16 mouse cellular contexts compared by ENCODE assay signal in genomic region chr4:136772952-136773584, GRCm38 (mm10).
DNase-seq lines count a peak whose midpoint lies in the region; ATAC-seq and TF ChIP-seq lines count a peak whose summit lies in the region.
"Had no signal": no experiment of that assay in that cellular context is flagged by ENCODE, and none has a peak within 500 bp of the region (broad histone marks: within the 10 kb centered on the region; RNA-seq: fewer than 3 reads in every experiment).

No protein-coding gene starts in this region.

- no peak for ATAC-seq in midbrain, postnatal 0 days (ENCODE audit: low FRiP score)
- ATAC-seq in limb, embryonic 13.5 days (ENCODE audit: low FRiP score, low read depth), result no peak
- ATAC-seq in CD4-positive, CD25-positive, alpha-beta regulatory T cell, adult 4 months, result no peak

- peak overlapping the region; percentile 20; the same call in 1 of the 2 replicates for H3K4me3 ChIP-seq in midbrain, embryonic 10.5 days
- H3K4me3 ChIP-seq in midbrain, postnatal 0 days (ENCODE audit: low read depth, low read length), result no peak overlapping the region
- peak overlapping the region; percentile 20; the same call in 1 of the 2 replicates for H3K4me3 ChIP-seq in hindbrain, embryonic 10.5 days
- H3K4me3 ChIP-seq in limb, embryonic 13.5 days, result no peak overlapping the region
- H3K4me3 ChIP-seq: embryonic facial prominence, embryonic 15.5 days had no signal

- peaks cover 70% of the 10 kb centered on the region for H3K36me3 ChIP-seq in midbrain, embryonic 10.5 days
- peaks cover 14% of the 10 kb centered on the region for H3K36me3 ChIP-seq in midbrain, postnatal 0 days (ENCODE audit: insufficient read depth, low read length)
- H3K36me3 ChIP-seq in hindbrain, embryonic 10.5 days, result peaks cover 47% of the 10 kb centered on the region
- H3K36me3 ChIP-seq in limb, embryonic 13.5 days, result peaks cover 26% of the 10 kb centered on the region

- H3K9me3 ChIP-seq in midbrain, embryonic 10.5 days (replicated peaks), result peaks cover 8% of the 10 kb centered on the region; the same call in 1 of the 2 replicates
- H3K9me3 ChIP-seq in midbrain, postnatal 0 days (ENCODE audit: low read length), result no peaks in the 10 kb centered on the region
- peaks cover 9% of the 10 kb centered on the region; the same call in 1 of the 2 replicates for H3K9me3 ChIP-seq in hindbrain, embryonic 10.5 days
- H3K9me3 ChIP-seq in limb, embryonic 13.5 days, result peaks cover 4% of the 10 kb centered on the region; the same call in 1 of the 2 replicates
- H3K9me3 ChIP-seq: embryonic facial prominence, embryonic 15.5 days had no signal

- H3K27me3 ChIP-seq in midbrain, embryonic 10.5 days (ENCODE audit: low read depth, poor library complexity, severe bottlenecking), result no peaks in the 10 kb centered on the region
- H3K27me3 ChIP-seq in midbrain, postnatal 0 days (ENCODE audit: insufficient read depth, low read length), result no peaks in the 10 kb centered on the region
- no peaks in the 10 kb centered on the region for H3K27me3 ChIP-seq in hindbrain, embryonic 10.5 days (ENCODE audit: insufficient read depth, poor library complexity, severe bottlenecking)
- no peaks in the 10 kb centered on the region for H3K27me3 ChIP-seq in limb, embryonic 13.5 days
- H3K27me3 ChIP-seq: embryonic facial prominence, embryonic 15.5 days had no signal

- 62% methylated on average over 13 of the region's 13 CpGs for WGBS in midbrain, embryonic 10.5 days
- 42% methylated on average over 13 of the region's 13 CpGs for whole genome bisulfite sequencing in midbrain, postnatal 0 days
- WGBS in hindbrain, embryonic 10.5 days, result 50% methylated on average over 13 of the region's 13 CpGs
- 45% methylated on average over 13 of the region's 13 CpGs for WGBS in limb, embryonic 13.5 days

- no peak overlapping the region for H3K4me2 ChIP-seq in midbrain, postnatal 0 days (ENCODE audit: low read depth, low read length, poor library complexity, severe bottlenecking)
- H3K4me2 ChIP-seq in limb, embryonic 13.5 days (replicated peaks), result no peak overlapping the region
- H3K4me2 ChIP-seq: embryonic facial prominence, embryonic 15.5 days had no signal

- H3K4me1 ChIP-seq in midbrain, embryonic 10.5 days, result peaks cover 74% of the 10 kb centered on the region
- H3K4me1 ChIP-seq in midbrain, postnatal 0 days (ENCODE audit: insufficient read depth, low read length), result peaks cover 4% of the 10 kb centered on the region; the same call in 1 of the 2 replicates
- peaks cover 82% of the 10 kb centered on the region for H3K4me1 ChIP-seq in hindbrain, embryonic 10.5 days (replicated peaks)
- H3K4me1 ChIP-seq in limb, embryonic 13.5 days, result peaks cover 31% of the 10 kb centered on the region

- no peak for TF ChIP-seq CTCF in midbrain, postnatal 0 days (IDR thresholded peaks at IDR 0.05)

- H3K9ac ChIP-seq in midbrain, postnatal 0 days (replicated peaks; ENCODE audit: low read length, poor library complexity, severe bottlenecking), result no peak overlapping the region
- H3K9ac ChIP-seq in limb, embryonic 13.5 days, result no peak overlapping the region
- H3K9ac ChIP-seq: embryonic facial prominence, embryonic 15.5 days; liver, embryonic 14.5 days had no signal

- DNase-seq in midbrain, embryonic 10.5 days (ENCODE audit: low spot score), result no peak
- no peak for DNase-seq in midbrain, postnatal 0 days (ENCODE audit: low spot score)
- DNase-seq in hindbrain, embryonic 10.5 days (ENCODE audit: low spot score), result peak; percentile 55
- peak; percentile 84 for DNase-seq in retina, embryonic 14.5 days (ENCODE audit: low spot score)
- DNase-seq in kidney, postnatal 36 days, result no peak
- no peak for DNase-seq in thymus, postnatal 10 days (ENCODE audit: low spot score in 2 of 2)
- DNase-seq: adrenal gland, postnatal 25 days; cerebellum, adult 18-20 months; heart, adult 11 months; kidney, adult 18-20 months; thymus, postnatal 14 days had no signal

- H3K27ac ChIP-seq in midbrain, embryonic 10.5 days (replicated peaks), result peak overlapping the region; percentile 73
- H3K27ac ChIP-seq in midbrain, postnatal 0 days (ENCODE audit: low read depth, low read length), result no peak overlapping the region
- H3K27ac ChIP-seq in hindbrain, embryonic 10.5 days, result peak overlapping the region; percentile 79
- peak overlapping the region; percentile 48; the same call in 1 of the 2 replicates for H3K27ac ChIP-seq in limb, embryonic 13.5 days
- H3K27ac ChIP-seq: embryonic facial prominence, embryonic 15.5 days; liver, embryonic 14.5 days; macrophage had no signal

Comparison
In these comparisons a context has a peak if more than half of its experiments do, and no peak if none do; other contexts are left out.
1. H3K4me3 ChIP-seq: peak in midbrain, embryonic 10.5 days (single experiment) and hindbrain, embryonic 10.5 days (single experiment); none in midbrain, postnatal 0 days (single experiment) and limb, embryonic 13.5 days (single experiment).
2. DNase-seq: peak in hindbrain, embryonic 10.5 days (single experiment) and retina, embryonic 14.5 days (single experiment); none in midbrain, embryonic 10.5 days (single experiment), midbrain, postnatal 0 days (single experiment), kidney, postnatal 36 days (0 of 2) and thymus, postnatal 10 days (0 of 2).